Mouse (Mus musculus) heart, postnatal 10 days (tissue): Measurements from ENCODE around the gene Lgals2. TPM values are rescaled to one million over a fixed set of nuclear protein-coding genes. Genes with fewer than 3 reads are reported as not detected.
A peak's percentile ranks its signal among the peaks of the same experiment; 100 is the strongest.
"Not testable (repeated sequence)": the region's sequence is repeated elsewhere in the genome, so short reads cannot be mapped to it uniquely, and the experiment has no call there.

Source experiments
- DNase-seq, 2 experiments: peaks; one replicate each; pipeline ENCODE4 v3.0.0; 2021
- intact Hi-C: fragments of 180-260 bp; cut with DNase I; formaldehyde crosslinking; loops from one replicate; pipeline ENCODE4 v1.15.1; 2025
- total RNA-seq, 2 experiments: library from RNA; stranded (reverse); gene quantifications; 2 replicates each; pipeline ENCODE4 v1.2.3; 2021

Lgals2 gene
- under 1 TPM in 1 of 2 experiments, not detected in 1; 0.64 TPM for total RNA-seq

GRCm38 (mm10) chr15:78855303-78855965 lies at the start of gene Lgals2:
Gene Lgals2 (minus strand): TSS chr15:78855529.
- no peak for DNase-seq
- intact Hi-C loops, result no loop called here

- intact Hi-C loops, result loop anchor here (5.0 kb wide), 1 partner anchor 114 kb away; no protein-coding TSS in a partner anchor
- DNase-seq, result peak; percentile 88 to 93
These were observed 47.9 kb upstream of the Lgals2 start for GRCm38 (mm10) chr15:78903243-78903642.

- no peak for DNase-seq
- intact Hi-C loops, result loop anchor here (5.0 kb wide), 1 partner anchor 116 kb away; no protein-coding TSS in a partner anchor
These were observed 46.1 kb upstream of the Lgals2 start for GRCm38 (mm10) chr15:78901422-78901789.

GRCm38 (mm10) chr15:78900585-78901421 lies 45.5 kb upstream of the Lgals2 start:
- intact Hi-C loops, result loop anchor here (5.0 kb wide), 1 partner anchor 116 kb away; no protein-coding TSS in a partner anchor

GRCm38 (mm10) chr15:78899740-78900584 lies 44.6 kb upstream of the Lgals2 start, which contains the start of gene Sh3bp1:
Gene Sh3bp1 (plus strand): TSS chr15:78899768.
- intact Hi-C loops, result loop anchor here (5.0 kb wide), 1 partner anchor 117 kb away; no protein-coding TSS in a partner anchor
- DNase-seq, result peak; percentile 73 to 75

More at GRCm38 (mm10) chr15:78900585-78901421, 45.5 kb upstream of the Lgals2 start:
- DNase-seq, result no peak

- DNase-seq, result no peak
- intact Hi-C loops, result no loop called here
These were observed 44.0 kb upstream of the Lgals2 start, which contains the start of gene Gm49510 for GRCm38 (mm10) chr15:78899409-78899739. Gene Gm49510 (plus strand): TSS chr15:78899667.

- DNase-seq, result no peak
- intact Hi-C loops, result no loop called here
These were observed 43.2 kb upstream of the Lgals2 start for GRCm38 (mm10) chr15:78898507-78899001.

GRCm38 (mm10) chr15:78897488-78897887 lies 42.2 kb upstream of the Lgals2 start:
- intact Hi-C loops, result no loop called here
- DNase-seq, result no peak

- no peak for DNase-seq
- intact Hi-C loops, result no loop called here
These were observed 40.8 kb upstream of the Lgals2 start for GRCm38 (mm10) chr15:78896149-78896548.

GRCm38 (mm10) chr15:78895741-78896140 lies 40.4 kb upstream of the Lgals2 start:
- DNase-seq, result no peak
- intact Hi-C loops, result no loop called here

GRCm38 (mm10) chr15:78894726-78895125 lies 39.4 kb upstream of the Lgals2 start:
- intact Hi-C loops, result no loop called here
- no peak for DNase-seq

GRCm38 (mm10) chr15:78892440-78892839 lies 37.1 kb upstream of the Lgals2 start:
- intact Hi-C loops, result no loop called here
- no peak for DNase-seq

- DNase-seq, result no peak
- intact Hi-C loops, result no loop called here
These were observed 34.1 kb upstream of the Lgals2 start for GRCm38 (mm10) chr15:78889401-78889853.

- no peak for DNase-seq
- intact Hi-C loops, result no loop called here
These were observed 26.5 kb upstream of the Lgals2 start for GRCm38 (mm10) chr15:78881828-78882227.

GRCm38 (mm10) chr15:78880432-78880831 lies 25.1 kb upstream of the Lgals2 start:
- DNase-seq, result no peak
- intact Hi-C loops, result no loop called here

- intact Hi-C loops, DNase-seq: not testable (repeated sequence)
These were observed 23.6 kb upstream of the Lgals2 start for GRCm38 (mm10) chr15:78878792-78879516.

GRCm38 (mm10) chr15:78877810-78878390 lies 22.6 kb upstream of the Lgals2 start:
- intact Hi-C loops, result no loop called here
- peak; percentile 52 to 56 for DNase-seq

- DNase-seq, result peak; percentile 97 to 98
- intact Hi-C loops, result no loop called here
These were observed 21.9 kb upstream of the Lgals2 start, which contains the start of gene Gga1 for GRCm38 (mm10) chr15:78876991-78877809. Gene Gga1 (plus strand): TSS chr15:78877190.
